9 mouse cellular contexts compared by ENCODE assay signal in genomic region chrX:52743781-52744180, GRCm38 (mm10). TPM values are rescaled to one million over a fixed set of nuclear protein-coding genes. Genes with fewer than 3 reads are reported as not detected.
DNase-seq lines count a peak whose midpoint lies in the region; ATAC-seq and TF ChIP-seq lines count a peak whose summit lies in the region.
"Had no signal": no experiment of that assay in that cellular context is flagged by ENCODE, and none has a peak within 500 bp of the region (broad histone marks: within the 10 kb centered on the region; RNA-seq: fewer than 3 reads in every experiment).

No protein-coding gene starts in this region.

- peaks cover 24% of the 10 kb centered on the region for H3K27me3 ChIP-seq in heart, embryonic 15.5 days
- H3K27me3 ChIP-seq in hindbrain, embryonic 15.5 days, result peaks cover 7% of the 10 kb centered on the region; the same call in 1 of the 2 replicates
- H3K27me3 ChIP-seq in neural tube, embryonic 11.5 days (ENCODE audit: control insufficient read depth, insufficient read depth, low read length), result no peaks in the 10 kb centered on the region

- peak overlapping the region; percentile 23; the same call in 1 of the 2 replicates for H3K9ac ChIP-seq in heart, embryonic 15.5 days
- H3K9ac ChIP-seq in hindbrain, embryonic 15.5 days, result no peak overlapping the region; the same call in 1 of the 2 replicates
- peak overlapping the region; percentile 49; the same call in 1 of the 2 replicates for H3K9ac ChIP-seq in neural tube, embryonic 11.5 days (ENCODE audit: low read length)

- DNase-seq in heart, postnatal 36 days, result no peak
- peak; percentile 8 for DNase-seq in brain, embryonic 14.5 days (ENCODE audit: low read depth)
- peak; percentile 24 for DNase-seq in neural tube, embryonic 11.5 days (ENCODE audit: low spot score)
- no peak for DNase-seq in cerebellum, adult 18-20 months
- DNase-seq in kidney, postnatal 36 days, result no peak
- DNase-seq in urinary bladder, postnatal 10 days (ENCODE audit: low spot score), result no peak

- intact Hi-C loops in heart, postnatal 36 days (cut with DNase I), result no loop called here

- H3K9me3 ChIP-seq in heart, embryonic 15.5 days (replicated peaks), result no peaks in the 10 kb centered on the region
- no peaks in the 10 kb centered on the region for H3K9me3 ChIP-seq in hindbrain, embryonic 15.5 days
- no peaks in the 10 kb centered on the region for H3K9me3 ChIP-seq in neural tube, embryonic 11.5 days (ENCODE audit: control insufficient read depth, low read length)
- H3K9me3 ChIP-seq: G1E had no signal

- TF ChIP-seq POLR2A in brain, embryonic 14.5 days (IDR thresholded peaks at IDR 0.05; ENCODE audit: borderline replicate concordance, extremely low read depth, insufficient read depth, insufficient read length, poor library complexity, severe bottlenecking), result no peak

- H3K4me1 ChIP-seq in heart, embryonic 15.5 days (replicated peaks), result peaks cover 7% of the 10 kb centered on the region; the same call in 1 of the 2 replicates
- 0 out of 2 replicates have a peak, but pooled peaks cover 5% of the 10 kb centered on the region for H3K4me1 ChIP-seq in hindbrain, embryonic 15.5 days (replicated peaks)
- no peaks in the 10 kb centered on the region for H3K4me1 ChIP-seq in neural tube, embryonic 11.5 days (ENCODE audit: control insufficient read depth, insufficient read depth, low read length)

- WGBS in heart, embryonic 15.5 days, result 17% methylated on average over 15 of the region's 15 CpGs
- WGBS in hindbrain, embryonic 15.5 days, result 16% methylated on average over 15 of the region's 15 CpGs
- 13% methylated on average over 15 of the region's 15 CpGs for WGBS in neural tube, embryonic 11.5 days

- H3K4me2 ChIP-seq in heart, embryonic 15.5 days, result peak overlapping the region; percentile 88
- peak overlapping the region; percentile 96 for H3K4me2 ChIP-seq in hindbrain, embryonic 15.5 days
- peak overlapping the region; percentile 63 for H3K4me2 ChIP-seq in neural tube, embryonic 11.5 days (ENCODE audit: low read depth)

- H3K4me3 ChIP-seq in heart, embryonic 15.5 days, result peak overlapping the region; percentile 54
- peak overlapping the region; percentile 48 for H3K4me3 ChIP-seq in hindbrain, embryonic 15.5 days
- H3K4me3 ChIP-seq in neural tube, embryonic 11.5 days (ENCODE audit: low read depth, low read length), result peak overlapping the region; percentile 45

- ATAC-seq in heart, embryonic 15.5 days (replicated peaks; ENCODE audit: insufficient number of reproducible peaks, insufficient read depth, low FRiP score, low read depth), result no peak
- ATAC-seq in hindbrain, embryonic 15.5 days (ENCODE audit: low FRiP score, low read depth), result no peak
- ATAC-seq in neural tube, embryonic 11.5 days (ENCODE audit: insufficient read depth, low FRiP score, low TSS enrichment), result no peak

- H3K27ac ChIP-seq in heart, embryonic 15.5 days, result no peak overlapping the region
- H3K27ac ChIP-seq in hindbrain, embryonic 15.5 days (replicated peaks), result no peak overlapping the region
- no peak overlapping the region for H3K27ac ChIP-seq in neural tube, embryonic 11.5 days (ENCODE audit: low read depth, low read length)

- no peaks in the 10 kb centered on the region for H3K36me3 ChIP-seq in heart, embryonic 15.5 days
- H3K36me3 ChIP-seq in hindbrain, embryonic 15.5 days, result no peaks in the 10 kb centered on the region
- H3K36me3 ChIP-seq in neural tube, embryonic 11.5 days (ENCODE audit: control insufficient read depth, insufficient read depth, low read length), result no peaks in the 10 kb centered on the region
- H3K36me3 ChIP-seq: G1E had no signal

- no peak for TF ChIP-seq CTCF in brain, embryonic 14.5 days (IDR thresholded peaks at IDR 0.05; ENCODE audit: borderline replicate concordance, extremely low read depth, insufficient read depth, insufficient read length)

RNA-seq across cellular contexts. Expression of gene Ccdc160, which starts 47.2 kb away (rescaled TPM):
- 0.39 and 0.52 TPM in 2 replicates for polyA plus RNA-seq in heart, embryonic 15.5 days (2015; fragmentation: Nextera tagmentation; extraction: Ambion mirVana)
- under 1 TPM; 0.27 to 0.58 TPM for total RNA-seq in heart, postnatal 36 days (2021)
- polyA plus RNA-seq in brain, embryonic 14.5 days (2012; rRNA removed), result 1.9 and 3.1 TPM in 2 replicates
- 6.9 and 7.5 TPM in 2 replicates for polyA plus RNA-seq in hindbrain, embryonic 15.5 days (2015; fragmentation: Nextera tagmentation; extraction: Ambion mirVana)
- polyA plus RNA-seq in neural tube, embryonic 11.5 days (2014; fragmentation: Nextera tagmentation; extraction: Ambion mirVana), result 4.6 and 5.9 TPM in 2 replicates
- polyA plus RNA-seq: G1E had no signal

Comparison
In these comparisons a context has a peak if more than half of its experiments do, and no peak if none do; other contexts are left out.
1. DNase-seq: peak in brain, embryonic 14.5 days (single experiment) and neural tube, embryonic 11.5 days (single experiment); none in heart, postnatal 36 days (0 of 2), cerebellum, adult 18-20 months (0 of 2), kidney, postnatal 36 days (0 of 2) and urinary bladder, postnatal 10 days (single experiment).
2. Peak in every context shown above with its lines, with median percentiles within 50 percentile points of each other: H3K4me2 ChIP-seq and H3K4me3 ChIP-seq.